Mouse (Mus musculus) thymus, adult 2 months (tissue): ENCODE data around the gene Itpr1.

Experiments
- CTCF ChIP-seq: fragments of 200-500 bp; IDR thresholded peaks from 2 replicates; pipeline ENCODE4 v1.5.1; 2012; ENCODE audit warnings: mild to moderate bottlenecking, control low read depth, low read length, moderate library complexity, borderline replicate concordance; ENCODE audit not compliant: control insufficient read depth, poor library complexity, insufficient read depth; ENCODE audit errors: extremely low read depth
- POLR2A ChIP-seq: fragments of 200-500 bp; IDR thresholded peaks from 2 replicates; pipeline ENCODE4 v1.6.1; 2012; ENCODE audit warnings: mild to moderate bottlenecking, low read length, control low read depth, moderate library complexity; ENCODE audit not compliant: control insufficient read depth, poor library complexity, insufficient read depth; ENCODE audit errors: extremely low read depth

- TF ChIP-seq POLR2A (no peak), CTCF (no peak)
These were observed 24.1 kb downstream of the Itpr1 start for GRCm38 (mm10) chr6:108236996-108237395.
